Mouse (Mus musculus) retina, adult 2 months (tissue): ENCODE data around the gene Slc22a27.
"Not testable (repeated sequence)": the region's sequence is repeated elsewhere in the genome, so short reads cannot be mapped to it uniquely, and the experiment has no call there.

Experiments used
- DNase-seq: peaks from one replicate; pipeline ENCODE4 v3.0.0-alpha.2; 2012; ENCODE audit warnings: low read depth, low spot score

Slc22a27 gene

DNA sequence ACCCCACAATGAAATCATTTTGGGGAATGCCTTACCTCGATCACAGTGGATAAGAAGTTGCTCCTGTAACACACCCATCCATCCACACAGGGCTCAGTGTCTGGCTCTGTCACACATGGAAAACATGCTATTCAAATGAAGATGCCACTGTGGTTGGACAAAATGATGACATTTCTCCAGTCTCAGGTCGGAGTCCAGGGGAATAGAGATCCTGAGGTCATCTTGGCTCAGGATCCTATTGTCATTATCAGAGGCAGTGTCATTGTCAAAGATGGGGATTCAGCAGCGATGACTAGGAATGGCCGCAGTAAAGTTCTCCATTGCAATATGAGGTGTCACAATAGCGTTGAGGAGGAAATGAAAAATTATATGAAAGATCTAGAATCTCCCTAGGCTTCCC, at the start of gene Slc22a27:
Slc22a27 (minus strand) TSS at position 101 of the 400 bp plus-strand sequence.
- DNase-seq: not testable (repeated sequence)

DNA sequence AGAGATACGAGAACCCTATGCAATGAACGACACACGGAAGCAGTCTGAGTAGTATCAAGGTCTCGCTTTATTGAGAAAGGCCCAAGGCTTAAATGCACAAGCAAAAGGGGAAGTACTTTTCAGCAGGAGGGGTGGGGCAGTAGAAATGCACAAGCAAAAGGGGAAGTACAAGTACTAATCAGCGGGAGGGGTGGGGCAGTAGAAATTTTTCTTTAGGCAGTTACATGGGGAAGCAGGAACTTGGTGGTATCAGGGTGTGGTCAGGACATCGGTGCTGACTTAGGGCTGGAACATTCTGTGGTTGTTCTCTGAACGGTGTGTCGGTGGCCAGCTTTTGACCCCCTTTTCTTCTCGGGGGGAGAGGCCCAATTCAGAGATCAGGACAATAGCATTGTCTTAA, 45.8 kb upstream of the Slc22a27 start:
- not testable (repeated sequence) for DNase-seq

DNA sequence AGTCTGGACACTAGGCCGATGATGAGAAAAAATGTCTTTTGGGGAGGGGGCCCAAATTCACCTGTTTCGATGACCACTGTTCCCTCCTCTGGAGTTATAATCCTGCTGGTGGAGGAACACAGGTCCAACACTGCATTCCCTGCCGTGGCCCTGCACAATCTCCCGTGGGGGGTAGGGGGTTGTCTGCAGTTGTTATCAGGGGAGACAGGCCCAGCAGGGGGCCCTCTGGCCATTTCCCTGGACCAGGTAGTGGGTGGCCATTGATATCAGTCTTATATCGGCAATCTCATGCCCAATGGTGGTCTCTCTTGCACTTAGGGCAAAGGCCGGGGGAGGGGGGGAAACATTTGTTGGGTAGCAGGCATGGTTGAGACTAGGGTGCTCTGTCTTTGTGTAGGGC, 43.3 kb upstream of the Slc22a27 start:
- DNase-seq: not testable (repeated sequence)

DNA sequence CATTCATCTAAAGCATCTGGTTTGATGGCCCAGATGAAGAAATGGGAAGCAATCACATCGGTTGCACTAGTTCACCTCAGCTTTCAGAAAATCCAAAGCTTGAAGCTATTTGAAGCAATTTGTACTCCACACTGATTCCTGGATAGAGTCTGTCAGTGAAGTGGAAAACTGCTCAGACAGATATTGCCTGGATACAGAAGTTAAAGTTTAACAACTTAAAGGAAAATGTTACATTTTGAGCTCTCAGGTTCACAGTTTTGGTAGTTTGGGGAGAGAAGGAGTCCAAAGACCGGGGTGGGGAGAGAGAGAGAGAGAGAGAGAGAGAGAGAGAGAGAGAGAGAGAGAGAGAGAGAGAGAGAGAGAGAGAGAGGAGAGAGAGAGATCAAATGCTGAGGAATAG, 2.9 kb upstream of the Slc22a27 start:
- no peak for DNase-seq

DNA sequence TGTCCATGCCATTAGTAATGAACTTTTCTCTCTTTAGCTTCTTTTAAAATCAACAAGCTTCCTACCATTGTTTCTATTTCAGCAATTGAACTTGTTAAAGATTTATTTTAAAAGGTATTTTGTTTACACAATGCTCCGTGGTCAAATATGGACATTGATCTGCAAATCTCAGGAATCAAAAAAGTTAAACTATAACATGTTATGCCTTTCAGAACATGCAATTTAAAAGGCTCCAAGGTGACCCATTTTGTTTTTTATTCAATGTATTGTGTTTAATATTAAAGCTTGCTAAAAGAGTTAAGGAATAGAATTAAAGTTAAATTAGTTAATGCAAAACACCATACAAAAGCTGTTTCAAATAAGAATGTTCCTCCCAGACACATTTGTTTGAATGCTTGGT, 723 bp upstream of the Slc22a27 start:
- not testable (repeated sequence) for DNase-seq

DNA sequence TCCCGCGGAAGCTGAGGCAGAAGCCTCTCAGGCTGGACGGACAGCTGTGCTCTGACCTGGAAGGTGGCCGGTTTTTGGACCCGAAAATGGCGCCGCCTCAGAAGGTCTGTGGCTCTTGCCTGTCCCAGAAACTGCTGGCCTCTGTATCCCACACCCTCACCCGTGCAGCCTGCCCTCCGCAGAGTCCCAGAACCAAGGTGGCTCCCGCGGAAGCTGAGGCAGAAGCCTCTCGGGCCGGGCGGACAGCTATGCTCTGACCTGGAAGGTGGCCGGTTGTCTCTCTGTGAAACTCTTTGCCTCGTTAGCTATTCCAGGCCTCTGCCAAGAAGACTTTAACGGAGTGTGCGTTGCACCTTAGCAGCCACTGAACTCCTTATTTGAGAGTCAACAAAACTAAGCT, 26.4 kb downstream of the Slc22a27 start:
- DNase-seq: not testable (repeated sequence)

DNA sequence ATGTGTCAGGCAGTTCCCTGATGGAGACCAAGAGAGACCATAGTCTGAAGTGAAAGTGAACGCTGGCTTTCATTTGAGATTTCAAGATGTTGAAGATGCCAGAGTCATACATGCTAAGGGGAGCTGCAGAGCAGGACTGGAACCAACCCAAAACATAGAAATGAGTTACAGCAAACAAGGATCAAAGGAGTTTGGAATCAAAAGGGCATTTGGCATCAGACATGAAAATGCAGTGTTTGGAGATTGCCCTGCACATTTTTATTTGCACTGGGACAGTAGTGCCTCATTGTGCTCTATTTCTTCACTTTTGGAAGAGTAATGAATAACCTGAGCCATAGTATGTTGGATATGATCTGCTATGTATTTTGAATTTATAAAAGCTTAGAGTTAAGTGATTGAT, 89.2 kb downstream of the Slc22a27 start:
- DNase-seq: no peak

DNA sequence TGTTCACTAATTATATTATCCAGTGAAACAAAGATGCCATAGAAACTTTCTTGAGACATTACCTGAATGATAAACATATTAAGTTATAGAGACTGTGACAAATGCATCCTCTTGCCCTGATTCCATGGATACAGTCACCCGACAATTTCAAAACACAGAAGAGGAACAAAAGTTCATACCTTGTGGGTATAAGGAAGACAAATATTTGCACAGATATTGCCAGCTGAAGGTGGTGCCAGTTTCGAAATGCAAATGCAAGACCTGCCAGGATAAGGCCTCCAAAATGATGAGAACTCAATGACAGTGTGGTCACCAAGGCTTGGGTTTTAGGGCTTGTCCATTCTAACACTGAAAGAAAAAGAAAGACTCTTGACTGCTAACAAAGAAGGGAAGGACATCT, 136.0 kb downstream of the Slc22a27 start:
- DNase-seq: no peak
